Mouse (Mus musculus) large intestine, adult 2 months (tissue): ENCODE results near the gene Smad6. TPM values are rescaled to one million over a fixed set of nuclear protein-coding genes. Genes with fewer than 3 reads are reported as not detected.

ENCODE experiments used
- DNase-seq: peaks from one replicate; pipeline ENCODE4 v3.0.0-alpha.2; 2012; ENCODE audit warnings: low read depth, low spot score
- WGBS: fragments of 180-500 bp; shearing (Covaris S2); methylation state at CpG from one replicate; pipeline ENCODE4 v1.1.7; 2018; 5-methylcytosine and 5-hydroxymethylcytosine counted together
- polyA plus RNA-seq: library from polyadenylated mRNA; depleted of rRNA; stranded (reverse); fragments of >200 nt; gene quantifications from 2 replicates; pipeline ENCODE4 v1.2.3, GENCODE M21; 2012

The Smad6 gene
- polyA plus RNA-seq, 1 experiment: 14.6 TPM

DNA sequence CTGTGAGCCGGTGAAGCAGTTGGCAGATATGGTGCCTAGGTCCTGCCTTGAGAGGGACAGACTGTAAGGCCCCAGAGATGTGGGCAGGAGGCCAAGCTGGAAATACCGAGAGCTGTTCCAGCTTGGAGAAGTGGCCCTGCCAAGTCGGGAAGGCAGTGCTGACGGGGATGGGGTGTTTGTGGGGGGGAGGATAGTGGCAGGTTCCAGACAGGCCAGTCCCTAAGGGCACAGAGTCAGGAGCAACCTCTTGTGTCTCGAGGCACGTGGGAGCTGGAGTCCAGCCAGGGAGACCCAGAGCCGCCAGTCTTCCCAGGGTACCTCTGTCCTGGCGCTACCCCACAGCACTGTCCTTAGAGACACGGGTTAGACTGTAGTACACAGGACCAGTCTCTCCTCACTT, 53.3 kb downstream of the Smad6 start:
- WGBS: 21% methylated on average over 9 of the region's 9 CpGs
- DNase-seq: no peak

GRCm38 (mm10) chr9:63967408-63968172, 54.3 kb downstream of the Smad6 start:
- DNase-seq: no peak
- 63% methylated on average over 14 of the region's 14 CpGs for WGBS

- DNase-seq: no peak
- WGBS: 26% methylated on average over 4 of the region's 4 CpGs
Measured at GRCm38 (mm10) chr9:63965579-63965981, 56.3 kb downstream of the Smad6 start.

DNA sequence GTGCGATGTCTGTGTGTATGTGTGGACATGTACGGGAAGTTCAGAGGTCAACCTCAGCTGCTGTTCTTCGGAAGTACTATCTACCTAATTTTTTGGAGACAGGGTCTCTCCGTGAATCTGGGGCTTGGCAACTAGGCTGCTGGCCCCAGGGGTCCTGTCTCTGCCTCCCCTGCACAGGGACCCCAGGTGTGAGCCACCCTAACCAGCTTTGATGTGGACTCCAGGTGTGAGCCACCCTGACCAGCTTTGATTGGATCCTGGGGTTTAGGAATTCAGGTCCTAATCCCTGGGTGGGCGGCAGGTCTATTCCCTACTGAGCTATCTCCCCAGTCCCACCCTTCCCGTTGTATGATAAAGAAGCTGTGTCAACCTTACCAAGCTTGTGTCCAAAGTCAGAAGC, 60.0 kb downstream of the Smad6 start:
- no peak for DNase-seq
- 88% methylated on average over 6 of the region's 6 CpGs for WGBS

GRCm38 (mm10) chr9:63960829-63961185, 61.1 kb downstream of the Smad6 start:
- 71% methylated on average over 4 of the region's 4 CpGs for WGBS
- DNase-seq: no peak

GRCm38 (mm10) chr9:63959933-63960828, 61.7 kb downstream of the Smad6 start:
- DNase-seq: no peak
- WGBS: 59% methylated on average over 21 of the region's 21 CpGs

DNA sequence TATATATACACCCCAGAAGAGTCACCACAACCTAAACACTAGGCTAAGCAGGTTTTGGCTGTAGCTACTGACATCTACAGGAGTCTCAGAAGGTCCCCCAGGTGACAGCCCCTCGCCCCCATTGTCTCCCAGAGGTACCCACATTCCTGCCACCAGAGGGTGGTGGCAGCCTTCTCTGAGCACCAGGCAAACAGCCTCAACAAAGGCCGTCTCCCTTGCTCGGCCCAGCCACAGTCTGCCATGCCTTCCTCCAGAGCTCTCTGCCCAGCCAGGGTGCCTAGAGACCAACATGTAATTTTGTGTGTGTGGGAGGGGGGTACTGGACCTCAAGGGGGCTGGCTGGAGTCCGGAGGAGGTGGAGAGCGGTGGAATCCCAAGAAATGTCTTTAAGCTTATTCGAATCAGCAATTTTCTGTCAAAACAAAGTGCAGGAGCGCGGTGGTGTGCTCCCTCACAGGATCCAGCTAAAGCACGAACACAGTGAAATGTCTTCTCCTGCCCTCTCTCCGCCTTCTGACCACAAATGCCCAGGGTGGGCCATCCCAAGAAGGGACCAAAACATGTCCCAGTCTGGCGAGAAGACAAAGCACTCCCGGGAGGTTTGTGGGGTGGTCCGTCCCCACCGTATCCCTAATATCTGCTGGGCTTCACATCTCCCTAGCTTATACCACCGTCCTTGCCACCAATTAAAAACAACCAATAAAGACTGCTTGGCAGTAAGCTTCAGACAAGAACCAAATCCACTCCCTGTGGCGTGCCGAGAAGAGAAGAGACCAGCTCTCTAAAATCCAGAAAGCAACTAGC, 62.5 kb downstream of the Smad6 start:
- no peak for DNase-seq
- 66% methylated on average over 17 of the region's 17 CpGs for whole genome bisulfite sequencing

- no peak for DNase-seq
- 23% methylated on average over 15 of the region's 15 CpGs for WGBS
Measured at GRCm38 (mm10) chr9:63958337-63959030, 63.4 kb downstream of the Smad6 start.

DNA sequence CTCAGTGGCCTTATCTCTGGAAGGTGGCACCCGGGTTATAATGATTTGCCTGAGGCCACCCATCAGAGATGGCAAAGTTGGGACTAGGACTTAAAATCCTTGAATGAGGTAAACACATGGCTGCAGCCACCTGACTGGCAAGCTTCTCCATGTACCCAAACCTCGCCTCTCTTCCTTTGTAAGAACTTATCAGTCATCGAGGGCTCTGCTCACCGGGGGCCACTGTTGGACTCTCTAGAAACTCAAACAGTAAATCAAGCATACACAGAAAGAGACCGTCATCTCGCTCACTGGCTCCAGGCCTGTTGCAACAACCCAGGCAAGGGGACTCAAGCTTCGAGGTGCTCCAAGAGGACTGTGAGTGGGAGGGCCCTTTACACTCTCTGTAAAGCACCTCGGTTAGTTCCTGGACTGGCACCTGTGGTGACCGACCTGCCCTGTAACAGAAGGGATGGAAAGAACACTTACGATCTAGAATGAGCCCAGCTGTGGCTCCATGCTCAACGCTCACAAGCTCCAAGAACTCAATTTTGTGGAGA, 64.1 kb downstream of the Smad6 start:
- WGBS: 68% methylated on average over 11 of the region's 11 CpGs
- no peak for DNase-seq

DNA sequence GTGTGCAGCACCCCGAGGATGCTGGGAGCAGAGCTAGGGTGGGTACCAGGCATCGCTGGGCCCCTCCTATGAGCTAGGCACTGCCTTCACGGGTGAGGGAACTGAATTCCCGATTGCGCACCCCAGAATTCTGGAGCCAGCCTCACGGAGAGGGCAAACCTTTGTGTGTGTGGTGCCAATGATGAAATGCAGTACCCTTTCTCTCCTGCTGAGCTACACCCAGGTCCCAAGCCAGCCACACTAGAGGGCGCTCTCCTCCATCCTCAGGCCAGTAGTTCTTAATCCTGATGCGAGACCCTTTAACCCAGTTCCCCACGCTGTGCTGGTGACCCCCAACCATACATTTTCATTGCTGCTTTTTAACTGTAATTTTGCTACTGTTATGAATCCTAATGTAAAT, 65.8 kb downstream of the Smad6 start:
- DNase-seq: peak; percentile 32
- WGBS: 42% methylated on average over 9 of the region's 9 CpGs

- 88% methylated on average over 35 of the region's 35 CpGs for WGBS
- DNase-seq: no peak
Measured at GRCm38 (mm10) chr9:63953691-63954090, 68.2 kb downstream of the Smad6 start.

DNA sequence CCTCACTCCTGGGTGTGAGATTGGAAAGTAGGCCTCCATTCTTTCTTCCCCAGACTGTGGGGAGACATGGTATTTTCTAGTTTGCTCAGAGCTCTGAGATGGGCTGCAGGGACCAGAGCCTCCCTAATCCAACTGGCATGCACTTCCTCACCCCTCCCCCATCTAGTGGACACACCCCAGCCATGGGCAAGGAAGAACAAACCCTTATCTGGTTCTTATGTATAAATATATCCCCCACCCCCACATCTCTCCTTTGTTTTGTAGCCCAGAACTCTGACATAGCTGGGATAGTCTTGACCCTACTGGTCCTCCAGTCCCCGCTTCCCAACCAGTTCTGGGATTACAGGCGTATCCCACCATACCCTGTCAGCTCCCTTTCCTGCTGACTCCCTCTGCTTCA, 69.3 kb downstream of the Smad6 start:
- WGBS: 94% methylated on average over 2 of the region's 2 CpGs
- DNase-seq: no peak

GRCm38 (mm10) chr9:63950357-63950756, 71.5 kb downstream of the Smad6 start:
- 43% methylated on average over 4 of the region's 4 CpGs for WGBS
- no peak for DNase-seq

DNA sequence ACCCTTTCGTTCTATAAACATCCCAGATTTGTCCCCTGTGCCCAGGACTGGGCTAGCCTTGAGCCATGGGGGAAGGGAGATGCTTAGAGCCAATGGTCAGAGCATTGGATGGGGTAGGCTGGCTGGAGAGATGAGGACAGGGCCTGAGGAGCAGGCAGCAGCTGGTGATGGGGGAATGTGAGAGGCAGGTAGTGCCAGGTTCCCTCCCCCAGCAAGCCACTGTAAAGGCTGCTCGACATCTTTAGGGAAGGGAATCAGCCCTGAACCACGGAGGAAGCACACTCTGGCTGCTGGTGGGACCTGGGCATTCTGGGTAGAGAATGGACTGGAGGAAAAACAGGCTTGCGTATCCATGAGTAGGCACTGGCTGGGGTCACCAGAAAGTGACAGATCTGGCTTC, 72.5 kb downstream of the Smad6 start:
- WGBS: 55% methylated on average over 4 of the region's 4 CpGs
- DNase-seq: no peak

- DNase-seq: no peak
- WGBS: 75% methylated on average over 2 of the region's 2 CpGs
Measured at GRCm38 (mm10) chr9:63942608-63942982, 79.3 kb downstream of the Smad6 start.

GRCm38 (mm10) chr9:63941747-63942607, 79.9 kb downstream of the Smad6 start:
- peak; percentile 28 for DNase-seq
- WGBS: 44% methylated on average over 12 of the region's 12 CpGs

DNA sequence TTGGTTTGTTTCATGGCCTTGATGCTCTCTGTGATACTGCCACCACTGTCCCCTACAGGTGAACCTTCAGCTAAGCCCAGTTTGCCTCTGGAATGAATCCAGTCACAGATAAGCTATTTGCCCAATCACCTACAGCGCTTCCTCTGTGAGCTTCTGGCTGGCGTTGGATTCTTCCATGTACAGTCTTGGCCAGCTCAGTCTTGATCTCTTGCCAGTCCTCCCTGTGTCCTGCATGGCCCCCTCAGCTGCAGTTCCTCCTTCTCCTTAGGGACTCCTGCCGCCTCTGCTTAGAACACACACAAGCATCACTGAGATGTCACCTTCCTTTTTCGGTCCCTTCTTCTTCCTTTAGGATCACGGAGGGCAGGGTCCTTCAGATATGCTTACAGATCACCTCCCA, 85.6 kb downstream of the Smad6 start:
- DNase-seq: no peak
- 62% methylated on average over 5 of the region's 5 CpGs for WGBS

DNA sequence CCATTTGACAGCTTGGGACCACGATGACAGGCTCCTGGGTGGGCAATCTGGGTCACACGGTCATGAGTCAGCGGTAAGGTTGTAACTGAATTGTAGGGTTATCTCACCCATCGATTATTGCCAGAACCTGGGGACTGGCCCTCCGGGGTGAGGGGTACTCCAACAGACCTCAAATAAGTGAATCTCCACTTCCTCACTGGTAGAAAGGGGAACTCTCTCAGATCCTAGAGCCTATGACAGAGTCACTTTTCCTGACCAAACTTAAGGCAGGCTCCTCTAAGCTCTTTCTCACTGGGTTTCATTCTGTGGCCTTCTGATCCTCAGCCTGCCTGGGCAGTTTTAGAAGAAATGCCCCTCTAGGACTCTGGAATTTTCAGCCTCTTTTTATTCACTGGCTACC, 88.8 kb downstream of the Smad6 start:
- WGBS: 43% methylated on average over 5 of the region's 5 CpGs
- no peak for DNase-seq
